Mouse (Mus musculus) megakaryocyte progenitor cell, adult 5-6 weeks (primary cell): ENCODE measurements at regions not wholly inside any gene's neighbourhood (a gene's known extent, or its start where the extent isn't known, plus 50 kb on each side); places are given as distances from the start of the nearest gene placed in this dataset.

Experiments
- ATAC-seq: replicated peaks from 2 replicates; pipeline ENCODE4 v1.8.0; 2016; ENCODE audit warnings: mild to moderate bottlenecking, moderate TSS enrichment, inconsistent platforms; ENCODE audit not compliant: poor library complexity

- ATAC-seq: no peak
These were observed 134.3 kb downstream of the Moxd1 start for GRCm38 (mm10) chr10:24357636-24358035.

DNA sequence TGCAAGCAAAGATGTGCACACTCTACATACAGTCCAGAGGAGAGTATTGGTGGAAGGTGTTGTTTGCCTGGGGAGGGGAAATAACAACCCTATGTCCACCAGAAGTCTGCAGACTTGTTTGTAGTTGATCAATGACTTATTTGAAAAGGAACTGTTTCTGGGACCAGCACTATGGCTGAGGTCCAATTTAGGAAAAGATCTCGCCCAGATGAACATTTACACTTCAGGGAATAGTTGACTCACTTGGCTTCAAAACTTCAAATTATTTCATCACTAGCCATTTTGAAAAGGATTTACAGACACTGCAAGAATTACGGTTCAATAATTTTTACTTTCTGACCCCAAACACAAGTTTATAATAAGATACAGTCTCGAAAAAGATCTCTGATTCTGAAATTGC is 138.1 kb downstream of the Moxd1 start:
- ATAC-seq: no peak

DNA sequence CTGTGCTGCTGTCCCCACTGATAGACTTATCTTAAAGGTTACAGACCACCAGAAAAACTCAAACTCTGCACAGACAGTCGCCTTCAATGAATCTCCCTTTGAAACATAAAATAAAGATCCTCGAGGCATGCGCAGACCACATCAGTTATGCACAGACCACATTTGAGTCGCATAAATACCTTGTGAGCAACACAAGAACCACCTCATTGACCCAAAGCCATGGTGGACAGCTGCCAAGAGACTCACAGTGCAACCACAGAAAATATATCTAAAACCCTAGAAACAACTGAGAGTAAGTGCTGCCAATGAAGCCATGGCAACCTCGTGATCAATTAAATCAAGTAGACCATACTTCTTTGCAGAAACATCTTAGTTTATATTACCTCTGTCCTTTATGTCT is 142.1 kb downstream of the Moxd1 start:
- ATAC-seq: no peak

GRCm38 (mm10) chr10:24367010-24367409 is 143.7 kb downstream of the Moxd1 start:
- no peak for ATAC-seq

- ATAC-seq: no peak
These were observed 150.6 kb downstream of the Moxd1 start for GRCm38 (mm10) chr10:24373957-24374356.

GRCm38 (mm10) chr10:24379291-24379690 is 156.0 kb downstream of the Moxd1 start:
- no peak for ATAC-seq

DNA sequence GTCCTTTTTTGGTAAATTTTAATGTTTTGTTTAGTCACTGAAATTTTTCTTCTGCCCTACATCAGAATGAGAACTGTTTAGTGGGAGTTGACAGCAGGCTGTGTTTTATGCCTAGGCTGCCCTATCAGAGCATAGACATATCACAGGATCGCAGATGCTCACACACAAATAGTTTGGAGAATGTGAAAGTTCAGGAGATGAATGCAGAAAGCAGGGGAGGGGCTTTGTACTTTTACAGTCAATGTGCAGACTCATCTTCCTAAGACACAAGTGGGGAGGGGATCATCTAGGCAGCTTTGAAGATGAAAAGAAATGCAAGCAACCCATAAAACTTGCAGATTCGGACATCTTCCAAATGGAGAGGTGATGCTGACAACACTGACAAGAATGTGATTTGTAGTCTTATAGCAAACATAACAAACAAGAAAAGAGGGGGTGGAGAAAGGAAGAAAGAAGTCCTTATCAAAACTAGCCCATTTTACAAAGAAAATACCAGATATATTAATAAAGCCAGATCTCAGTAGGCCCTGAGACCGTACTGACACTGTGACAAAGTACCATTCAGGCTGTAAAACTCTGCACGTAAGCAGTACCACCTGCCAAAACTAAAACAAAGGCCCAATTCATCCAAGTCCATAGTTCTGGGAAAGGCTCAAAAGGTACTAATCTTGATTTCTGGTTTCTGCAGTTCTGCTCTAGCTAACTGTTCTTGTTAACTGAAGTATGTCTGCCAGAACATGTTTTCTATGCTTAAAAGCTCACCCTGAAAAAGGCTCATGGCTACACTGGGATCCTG is 157.4 kb downstream of the Moxd1 start:
- ATAC-seq: no peak

DNA sequence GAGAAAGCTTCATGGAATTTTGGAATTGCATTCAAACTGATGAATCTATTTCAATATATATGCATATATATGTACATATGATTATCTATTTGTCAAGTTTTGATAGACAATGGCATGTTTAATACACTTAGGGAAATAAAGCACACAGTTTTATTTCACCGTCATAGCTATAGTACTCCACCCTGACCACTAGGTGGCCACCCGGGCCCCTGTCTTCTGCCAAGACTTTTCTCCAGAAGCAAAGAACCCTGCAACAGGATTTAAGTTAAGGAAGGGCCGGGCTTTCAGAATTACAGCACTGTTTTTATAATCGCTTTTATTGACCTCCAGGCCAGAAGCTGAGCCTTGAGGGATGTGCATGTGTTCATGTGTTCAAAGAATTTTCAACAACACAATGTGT is 158.6 kb downstream of the Moxd1 start:
- peak; percentile 77 for ATAC-seq

DNA sequence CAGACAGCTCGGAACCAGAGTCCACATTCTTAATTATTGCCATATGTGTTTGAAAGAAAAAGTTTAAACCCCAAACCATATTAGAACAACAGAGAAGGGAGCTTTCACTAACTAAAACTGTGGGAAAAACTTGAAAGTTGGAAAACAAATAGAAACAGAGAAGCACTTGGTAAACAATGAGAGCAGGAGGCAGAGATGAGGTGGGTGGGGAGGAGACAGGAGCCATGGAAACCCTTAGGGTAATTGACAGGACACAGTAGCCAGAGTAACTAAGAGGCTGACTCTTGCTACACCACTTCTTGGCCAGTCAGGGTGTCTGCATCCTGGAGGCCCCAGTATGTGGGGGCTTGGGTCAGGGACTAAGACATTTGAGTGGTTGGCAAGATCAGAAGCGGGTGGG is 160.7 kb downstream of the Moxd1 start:
- ATAC-seq: no peak

- no peak for ATAC-seq
These were observed 164.9 kb downstream of the Moxd1 start for GRCm38 (mm10) chr10:24388229-24388628.

DNA sequence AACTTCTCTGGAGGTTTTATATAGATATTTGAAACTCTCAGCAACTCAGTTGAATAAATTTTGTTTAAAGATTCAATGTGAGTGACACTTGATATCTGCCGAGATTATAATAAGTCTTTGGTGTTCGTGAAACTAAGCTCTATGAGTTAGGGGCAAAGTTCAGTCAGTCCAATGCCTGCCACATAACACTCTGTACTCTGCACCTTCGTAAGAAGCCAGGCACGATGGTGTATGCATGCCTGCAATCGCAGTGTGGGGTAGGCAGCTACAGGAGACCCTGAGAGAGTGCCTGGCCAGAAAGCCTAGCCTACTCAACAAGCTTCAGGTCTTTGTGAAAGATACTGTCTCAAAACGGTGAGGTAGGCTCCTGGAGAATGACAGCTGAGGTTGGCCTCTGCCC is 167.7 kb downstream of the Moxd1 start:
- ATAC-seq: no peak

GRCm38 (mm10) chr10:24392066-24392465 is 168.7 kb downstream of the Moxd1 start:
- ATAC-seq: no peak

DNA sequence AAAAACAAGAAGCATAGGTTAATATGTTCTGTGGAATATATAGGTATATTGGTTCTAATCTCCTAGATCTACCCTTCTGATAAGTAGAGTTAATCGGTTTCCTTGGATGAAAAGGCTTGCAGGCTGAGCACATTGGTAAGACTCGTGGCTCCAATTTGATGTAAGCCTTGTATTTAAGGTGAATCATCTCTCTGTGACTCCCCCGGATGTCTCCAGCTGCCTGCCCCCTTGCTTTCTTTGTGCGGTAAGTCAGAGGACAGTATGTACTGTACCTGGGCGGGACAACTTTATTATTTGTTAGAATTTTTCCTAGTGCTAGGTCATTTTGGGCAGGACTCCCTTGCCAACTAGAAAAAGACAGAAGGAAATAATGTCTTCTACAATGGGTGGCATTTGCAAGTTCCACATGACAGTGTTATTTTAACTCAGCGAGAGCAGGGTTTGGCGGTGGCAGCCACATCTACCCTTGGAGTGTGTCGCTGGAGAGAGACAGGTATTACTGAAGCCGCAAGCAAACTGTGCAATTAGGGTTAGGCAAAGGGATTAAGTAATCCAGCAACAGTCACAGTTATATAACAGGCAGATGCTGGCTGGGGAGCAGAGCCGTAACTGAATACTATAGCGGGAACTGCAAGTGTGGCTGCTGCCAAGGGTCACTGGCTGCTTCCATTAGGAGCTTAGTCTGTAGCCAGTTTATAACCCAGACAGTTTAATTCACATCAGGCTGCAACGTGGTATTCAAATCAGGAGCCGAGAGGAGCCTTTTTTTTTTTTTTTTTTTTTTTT is 172.9 kb downstream of the Moxd1 start:
- no peak for ATAC-seq

DNA sequence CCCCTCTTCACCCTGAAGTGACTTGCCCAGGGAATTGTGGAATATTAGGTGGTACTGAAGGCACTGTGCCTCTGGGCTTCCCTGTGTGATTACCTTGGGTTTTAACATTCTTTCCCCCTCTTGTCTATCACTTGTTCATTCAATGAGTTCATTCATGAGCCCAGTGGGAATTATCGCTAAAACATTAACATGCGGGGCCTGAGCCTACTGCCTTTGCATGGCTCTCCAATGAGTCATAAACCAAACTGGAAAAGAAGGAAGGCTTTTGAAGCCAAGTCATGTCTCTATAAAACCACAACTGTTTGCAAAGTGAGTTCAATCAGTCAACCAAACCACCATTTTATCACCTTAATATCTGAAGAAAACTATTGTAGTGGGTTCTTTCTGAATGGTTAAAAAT is 173.8 kb downstream of the Moxd1 start:
- ATAC-seq: no peak

DNA sequence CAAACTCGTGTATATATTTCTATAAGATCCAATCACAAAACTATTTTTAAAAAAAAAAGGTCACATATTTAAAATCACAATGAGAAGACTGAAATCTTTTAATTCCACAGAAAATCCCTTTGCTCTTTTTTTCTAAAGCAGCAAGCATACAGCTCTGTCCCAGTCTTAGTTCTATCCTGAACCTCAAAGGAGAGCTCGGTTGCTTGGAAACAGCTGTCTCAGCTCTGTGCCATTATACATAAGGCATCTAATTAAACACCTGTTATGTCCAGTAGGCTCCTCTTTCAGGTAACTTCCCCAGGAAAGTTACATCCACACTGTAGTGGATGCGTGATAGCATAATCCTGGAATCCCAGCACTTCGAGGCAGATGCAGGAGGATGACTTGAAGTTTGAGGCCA is 181.5 kb downstream of the Moxd1 start:
- no peak for ATAC-seq

DNA sequence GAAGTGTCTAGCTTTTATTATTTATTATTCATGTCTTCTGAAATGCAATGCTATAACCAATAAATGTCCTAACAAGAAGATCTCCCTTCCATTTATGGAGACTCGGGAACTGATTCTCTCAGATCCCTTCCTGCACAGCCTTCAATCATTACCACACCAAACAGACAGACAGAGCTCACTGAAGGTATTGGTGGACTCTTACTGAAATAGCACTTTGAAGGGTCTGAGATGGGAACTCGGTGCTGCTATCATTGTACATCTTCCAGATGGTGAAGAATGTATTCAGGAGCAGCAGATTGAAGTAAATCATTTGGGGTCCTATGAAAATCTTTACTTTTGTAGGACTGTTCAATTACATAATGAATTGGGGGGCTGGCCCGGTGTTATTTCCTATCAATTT is 183.6 kb downstream of the Moxd1 start:
- ATAC-seq: no peak

GRCm38 (mm10) chr10:24407411-24408227 is 184.3 kb downstream of the Moxd1 start:
- ATAC-seq: no peak

GRCm38 (mm10) chr10:24409976-24410375 is 185.3 kb upstream of the Ccn2 start:
- ATAC-seq: peak; percentile 76

DNA sequence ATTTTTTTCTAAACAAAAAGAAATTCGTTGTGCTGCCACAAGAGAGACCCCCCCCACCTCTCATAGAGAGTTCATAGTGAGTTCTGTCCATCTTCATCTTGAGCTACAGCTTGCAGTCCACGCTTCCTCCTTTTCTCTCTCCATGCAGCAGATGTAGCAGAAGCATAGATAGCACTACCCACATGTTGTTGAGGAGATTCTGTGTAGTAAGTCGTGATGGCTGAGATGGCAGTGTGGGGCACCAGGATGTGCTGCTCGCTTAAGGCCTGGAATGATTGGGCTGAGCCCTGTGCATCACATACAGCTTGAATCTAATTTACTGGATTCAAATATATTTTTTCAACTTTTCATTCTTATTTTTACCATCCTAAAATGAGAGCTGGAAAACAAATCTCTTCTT is 184.4 kb upstream of the Ccn2 start:
- ATAC-seq: no peak

GRCm38 (mm10) chr10:24422498-24423160 is 172.6 kb upstream of the Ccn2 start:
- ATAC-seq: no peak

DNA sequence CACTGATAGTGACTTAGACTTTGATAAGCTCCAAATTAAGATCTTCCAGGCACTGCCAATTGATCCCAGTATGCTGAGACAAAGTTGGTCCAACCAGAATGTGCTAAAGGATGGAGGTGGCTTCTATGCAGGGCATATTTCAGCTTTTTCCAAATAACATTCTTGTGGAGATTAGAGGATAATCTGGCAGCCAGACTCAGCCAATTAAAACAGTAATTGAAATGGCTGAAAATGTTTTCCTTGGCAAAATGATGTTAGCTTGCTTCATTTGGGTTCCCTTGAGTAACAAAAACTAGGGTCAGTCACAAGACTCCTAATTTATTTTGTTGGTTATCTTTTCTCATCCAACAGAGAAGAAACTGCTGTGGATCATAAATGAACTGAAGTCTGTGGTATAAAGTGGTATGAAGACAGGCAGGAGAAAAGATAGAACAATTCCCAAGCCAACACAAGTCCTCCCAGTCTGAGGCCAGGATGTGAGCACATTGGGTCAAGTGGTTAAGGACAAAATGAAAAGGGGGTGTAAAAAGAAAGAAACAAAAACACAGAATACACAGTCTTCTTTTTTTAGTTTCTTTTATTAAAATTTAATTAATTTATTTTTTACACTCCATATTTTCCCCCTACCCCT is 161.4 kb upstream of the Ccn2 start:
- no peak for ATAC-seq
